Mouse (Mus musculus): Measurements from ENCODE around the gene Gatad2a. TPM values are rescaled to one million over a fixed set of nuclear protein-coding genes. Genes with fewer than 3 reads are reported as not detected.

Gene Gatad2a
- polyA plus RNA-seq, 1 experiment from 2014 or later, result 36.3 TPM

DNA sequence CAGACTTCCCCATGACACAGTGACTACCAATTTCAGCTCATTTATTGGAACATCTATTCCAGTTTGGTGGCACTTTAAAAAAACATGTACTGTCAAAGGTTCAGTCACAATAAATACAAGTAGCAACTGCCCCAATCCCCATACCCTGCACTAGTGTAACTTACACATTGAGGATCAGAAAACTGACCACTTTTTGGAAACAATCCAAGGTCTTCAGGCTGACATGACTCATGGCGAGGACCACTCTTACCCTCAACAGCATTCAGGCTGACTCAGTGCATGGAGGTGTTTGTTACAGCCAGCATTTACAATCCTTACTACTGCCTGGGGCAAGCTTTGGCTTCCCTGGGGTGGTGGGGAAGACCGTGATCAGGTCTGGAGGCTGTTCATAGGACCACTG is 89.1 kb downstream of the Gatad2a start:
- Histone ChIP-seq H3K9me3 (no peaks in the 10 kb centered on the region), H3K9ac (no peak overlapping the region), H3K4me1 (peaks cover 22% of the 10 kb centered on the region), H3K27ac (no peak overlapping the region), H3K36me3 (peaks cover 53% of the 10 kb centered on the region), H3K4me2 (no peak overlapping the region), H3K27me3 (no peaks in the 10 kb centered on the region), H3K4me3 (no peak overlapping the region)
- no peak for ATAC-seq (ENCODE audit: insufficient number of reproducible peaks, low FRiP score, low TSS enrichment, low read depth)
- WGBS, result 85% methylated on average over 2 of the region's 2 CpGs

DNA sequence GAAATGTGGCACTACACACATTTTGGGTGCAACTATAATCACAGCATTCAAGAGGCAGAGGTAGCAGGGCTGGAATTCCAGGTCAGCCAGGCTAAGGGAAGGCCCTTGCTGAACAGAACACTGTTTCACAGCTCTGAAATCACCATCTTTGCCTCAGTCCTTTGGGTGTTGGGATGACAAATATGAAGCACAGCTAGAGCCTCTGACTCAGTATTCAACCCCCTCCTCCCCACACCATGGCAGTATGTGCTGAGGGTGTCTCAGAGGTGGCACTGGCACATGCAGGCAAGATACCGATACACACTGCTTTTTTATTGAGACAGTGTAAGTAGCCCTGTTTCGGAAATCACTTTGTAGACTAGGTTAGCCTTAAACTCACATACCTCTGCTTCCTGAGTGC is 89.9 kb downstream of the Gatad2a start:
- Histone ChIP-seq H3K27ac (no peak overlapping the region), H3K9me3 (no peaks in the 10 kb centered on the region), H3K4me2 (no peak overlapping the region), H3K36me3 (peaks cover 45% of the 10 kb centered on the region), H3K4me1 (peaks cover 26% of the 10 kb centered on the region), H3K27me3 (no peaks in the 10 kb centered on the region), H3K4me3 (no peak overlapping the region), H3K9ac (no peak overlapping the region)
- ATAC-seq (ENCODE audit: insufficient number of reproducible peaks, low FRiP score, low TSS enrichment, low read depth), result no peak
- WGBS, result 68% methylated on average over 2 of the region's 2 CpGs

DNA sequence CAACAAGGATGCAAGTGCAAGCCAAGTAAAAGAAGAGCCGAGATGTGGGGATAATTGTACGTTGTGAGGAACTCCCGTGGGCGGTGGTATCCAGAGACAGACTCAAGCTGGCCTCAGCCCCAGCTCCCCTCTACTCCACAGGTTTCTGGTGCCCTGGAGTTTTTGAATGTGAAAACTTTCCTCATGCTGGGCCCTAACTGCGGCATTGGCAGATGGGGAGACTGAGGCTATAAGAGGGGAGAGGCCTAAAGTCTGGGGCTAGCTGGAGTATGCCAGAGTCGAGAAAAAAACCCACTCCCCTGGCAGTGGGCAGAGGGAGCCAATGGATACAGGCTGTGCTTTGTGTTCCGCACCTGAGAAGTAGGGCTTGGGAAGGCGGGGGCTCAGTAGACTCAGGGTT is 92.1 kb downstream of the Gatad2a start:
- H3K4me1 ChIP-seq, result peaks cover 42% of the 10 kb centered on the region
- no peaks in the 10 kb centered on the region for H3K9me3 ChIP-seq
- peak overlapping the region; percentile 96; the same call in 1 of the 2 replicates for H3K4me2 ChIP-seq
- WGBS, result 76% methylated on average over 8 of the region's 8 CpGs
- peak overlapping the region; percentile 94; the same call in 1 of the 2 replicates for H3K27ac ChIP-seq
- peaks cover 24% of the 10 kb centered on the region for H3K36me3 ChIP-seq
- no peaks in the 10 kb centered on the region for H3K27me3 ChIP-seq
- H3K9ac ChIP-seq, result no peak overlapping the region
- no peak overlapping the region for H3K4me3 ChIP-seq
- ATAC-seq (ENCODE audit: insufficient number of reproducible peaks, low FRiP score, low TSS enrichment, low read depth), result no peak

DNA sequence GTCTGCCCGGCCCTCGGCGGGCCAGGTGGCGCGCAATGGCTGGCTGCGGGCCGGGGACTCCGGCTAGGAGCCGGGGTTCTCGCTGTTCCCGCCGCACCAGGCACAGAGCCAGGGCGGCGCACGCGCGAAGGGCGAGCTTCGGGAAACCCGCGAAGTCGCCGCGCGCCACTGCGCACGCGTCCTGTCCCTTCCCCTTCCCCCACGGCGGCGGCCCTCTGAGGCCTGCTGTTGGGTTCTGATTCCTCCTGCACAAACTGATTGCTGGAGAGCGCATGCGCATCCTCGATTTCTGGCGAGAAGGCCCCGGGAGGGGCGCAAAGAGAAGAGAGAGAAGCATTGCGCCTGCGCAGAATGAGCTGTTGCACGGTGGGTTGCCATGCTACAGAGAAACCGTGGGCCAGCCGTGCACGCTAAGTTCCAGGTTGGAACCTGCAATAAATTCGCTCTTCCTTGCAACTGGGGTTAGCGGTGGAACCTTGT is 93.1 kb downstream of the Gatad2a start:
- H3K36me3 ChIP-seq, result peaks cover 16% of the 10 kb centered on the region
- peak overlapping the region; percentile 96 for H3K4me2 ChIP-seq
- H3K4me1 ChIP-seq, result peaks cover 43% of the 10 kb centered on the region
- H3K4me3 ChIP-seq, result peak overlapping the region; percentile 64
- H3K9ac ChIP-seq, result peak overlapping the region; percentile 59
- WGBS, result under 1% methylated on average over 45 of the region's 45 CpGs
- H3K27me3 ChIP-seq, result no peaks in the 10 kb centered on the region
- no peaks in the 10 kb centered on the region for H3K9me3 ChIP-seq
- H3K27ac ChIP-seq, result peak overlapping the region; percentile 94
- peak; percentile 85 for ATAC-seq (ENCODE audit: insufficient number of reproducible peaks, low FRiP score, low TSS enrichment, low read depth)

DNA sequence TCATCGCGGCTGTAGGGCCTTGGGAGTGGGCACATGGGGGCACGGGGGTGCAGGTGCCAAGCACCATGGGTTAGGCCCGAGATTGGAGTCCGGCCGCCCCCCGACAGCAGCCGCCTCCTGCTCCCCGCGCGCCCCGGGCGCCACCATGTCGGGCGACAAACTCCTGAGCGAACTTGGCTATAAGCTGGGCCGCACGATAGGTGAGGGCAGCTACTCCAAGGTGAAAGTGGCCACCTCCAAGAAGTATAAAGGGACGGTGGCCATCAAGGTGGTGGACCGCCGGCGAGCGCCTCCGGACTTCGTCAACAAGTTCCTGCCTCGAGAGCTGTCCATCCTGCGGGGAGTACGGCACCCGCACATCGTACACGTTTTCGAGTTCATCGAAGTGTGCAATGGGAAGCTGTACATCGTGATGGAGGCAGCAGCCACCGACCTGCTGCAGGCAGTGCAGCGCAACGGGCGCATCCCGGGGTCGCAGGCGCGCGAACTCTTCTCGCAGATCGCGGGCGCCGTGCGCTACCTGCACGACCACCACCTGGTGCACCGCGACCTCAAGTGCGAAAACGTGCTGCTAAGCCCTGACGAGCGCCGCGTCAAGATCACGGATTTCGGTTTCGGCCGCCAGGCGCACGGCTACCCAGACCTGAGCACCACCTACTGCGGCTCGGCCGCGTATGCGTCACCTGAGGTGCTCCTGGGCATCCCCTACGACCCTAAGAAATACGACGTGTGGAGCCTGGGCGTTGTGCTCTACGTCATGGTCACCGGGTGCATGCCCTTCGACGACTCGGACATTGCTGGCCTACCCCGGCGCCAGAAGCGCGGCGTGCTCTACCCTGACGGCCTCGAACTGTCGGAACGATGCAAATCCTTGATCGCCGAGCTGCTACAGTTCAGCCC is 93.8 kb downstream of the Gatad2a start, which contains the start of the genes Tssk6, Ndufa13 and Yjefn3:
Gene Tssk6 (plus strand): TSS at position 22 of the 900 bp plus-strand sequence.
Gene Ndufa13 (minus strand): TSS at position 396 of the 900 bp plus-strand sequence.
Gene Yjefn3 (minus strand): TSS at position 550 of the 900 bp plus-strand sequence.
- Histone ChIP-seq H3K4me1 (peaks cover 45% of the 10 kb centered on the region), H3K27ac (peak within 1 kb of the TSS; percentile 94), H3K36me3 (peaks cover 13% of the 10 kb centered on the region; the same call in 1 of the 2 replicates), H3K9me3 (no peaks in the 10 kb centered on the region), H3K27me3 (no peaks in the 10 kb centered on the region), H3K9ac (peak within 1 kb of the TSS; percentile 66), H3K4me2 (peak within 1 kb of the TSS; percentile 96), H3K4me3 (peak within 1 kb of the TSS; percentile 64)
- ATAC-seq (ENCODE audit: insufficient number of reproducible peaks, low FRiP score, low TSS enrichment, low read depth), result no peak; the same call in 1 of the 2 replicates
- 5% methylated on average over 89 of the region's 89 CpGs for WGBS

DNA sequence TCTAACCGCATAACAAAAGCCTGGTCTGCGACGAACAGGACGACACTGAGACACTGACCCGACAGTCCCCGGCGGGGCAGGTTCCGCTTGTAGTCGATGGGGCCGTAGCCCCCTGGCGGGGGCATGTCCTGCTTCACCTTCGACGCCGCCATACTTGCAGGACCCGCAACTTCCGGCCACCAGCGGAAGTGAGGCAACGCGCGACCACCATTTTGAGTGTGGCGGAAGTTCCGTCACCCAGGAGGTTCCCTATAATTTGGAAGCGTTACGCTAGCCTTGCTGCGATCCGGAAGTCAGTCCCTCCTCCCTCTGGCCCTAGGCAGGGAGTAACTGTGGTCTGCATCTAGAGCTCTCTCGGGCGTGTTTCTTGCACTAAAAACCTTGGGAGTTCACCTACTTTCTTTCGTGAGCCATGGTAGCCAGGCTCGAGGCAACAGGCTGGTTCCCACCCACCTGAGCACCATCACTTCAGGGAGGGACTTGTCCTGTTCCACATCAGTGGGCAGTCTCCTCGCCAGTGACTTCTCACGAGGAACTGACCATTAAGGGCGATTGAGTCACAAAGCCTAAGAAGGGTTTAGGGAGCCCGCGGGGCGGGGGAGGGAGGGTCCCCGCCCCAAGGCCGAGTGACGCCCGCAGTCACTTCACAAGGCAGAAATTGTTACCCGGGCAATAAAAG is 94.6 kb downstream of the Gatad2a start:
- ATAC-seq (ENCODE audit: insufficient number of reproducible peaks, low FRiP score, low TSS enrichment, low read depth), result peak; percentile 71
- Histone ChIP-seq H3K9me3 (no peaks in the 10 kb centered on the region), H3K4me3 (peak overlapping the region; percentile 64), H3K4me2 (peak overlapping the region; percentile 96), H3K9ac (peak overlapping the region; percentile 66), H3K36me3 (peaks cover 11% of the 10 kb centered on the region; the same call in 1 of the 2 replicates), H3K27me3 (no peaks in the 10 kb centered on the region), H3K4me1 (peaks cover 45% of the 10 kb centered on the region), H3K27ac (peak overlapping the region; percentile 94)
- 2% methylated on average over 41 of the region's 41 CpGs for WGBS

DNA sequence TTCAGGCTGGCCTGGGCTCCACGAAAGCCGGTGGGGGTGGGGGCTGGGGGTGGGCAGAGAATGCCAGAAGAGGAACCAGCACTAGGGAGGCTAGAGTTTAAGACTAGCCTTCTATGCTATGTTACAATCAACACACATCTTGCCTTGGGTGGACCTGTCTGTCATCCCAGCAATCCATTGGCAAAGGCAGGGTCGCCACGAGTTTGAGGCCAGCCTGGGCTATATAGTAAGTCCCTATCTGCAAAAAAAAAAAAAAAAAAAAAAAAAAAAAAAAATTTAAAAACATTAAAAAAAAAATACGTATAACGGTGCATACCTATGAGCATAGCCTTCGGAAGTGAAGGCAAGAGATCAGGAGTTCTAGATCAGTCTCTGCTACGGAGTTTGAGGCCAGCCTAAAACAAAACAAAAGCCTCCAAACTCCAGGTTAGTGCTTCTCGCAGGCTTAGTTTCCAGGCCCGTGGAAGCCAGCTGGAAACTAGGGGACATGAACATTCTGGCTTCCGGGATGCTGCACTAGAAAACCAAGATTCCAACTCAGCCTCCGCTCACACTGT is 95.2 kb downstream of the Gatad2a start:
- no peaks in the 10 kb centered on the region for H3K9me3 ChIP-seq
- peak overlapping the region; percentile 66 for H3K9ac ChIP-seq
- H3K36me3 ChIP-seq, result peaks cover 10% of the 10 kb centered on the region; the same call in 1 of the 2 replicates
- peak overlapping the region; percentile 88 for H3K27ac ChIP-seq
- H3K4me1 ChIP-seq, result peaks cover 45% of the 10 kb centered on the region
- H3K4me3 ChIP-seq, result peak overlapping the region; percentile 64
- no peaks in the 10 kb centered on the region for H3K27me3 ChIP-seq
- peak; percentile 1; the same call in 1 of the 2 replicates for ATAC-seq (ENCODE audit: insufficient number of reproducible peaks, low FRiP score, low TSS enrichment, low read depth)
- 19% methylated on average over 12 of the region's 12 CpGs for WGBS
- H3K4me2 ChIP-seq, result peak overlapping the region; percentile 49

DNA sequence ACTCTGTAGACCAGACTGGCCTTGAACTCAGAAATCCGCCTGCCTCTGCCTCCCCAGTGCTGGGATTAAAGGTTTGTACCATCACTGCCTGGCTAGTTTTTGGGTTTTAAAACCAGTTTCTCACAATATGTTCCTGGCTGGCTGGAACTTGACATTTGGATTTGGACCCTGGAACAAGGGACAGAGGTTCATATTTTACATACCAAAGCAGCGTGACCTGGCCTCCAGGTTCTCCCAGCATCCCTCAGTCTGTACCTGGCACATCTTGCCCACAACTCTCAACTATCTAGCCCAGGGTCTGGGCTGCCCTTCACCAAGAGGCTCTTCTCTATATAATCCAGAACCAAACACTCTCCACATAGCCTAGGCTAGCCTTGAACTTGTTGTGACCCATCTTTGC is 96.3 kb downstream of the Gatad2a start:
- H3K9ac ChIP-seq, result no peak overlapping the region
- H3K27ac ChIP-seq, result no peak overlapping the region
- H3K4me3 ChIP-seq, result no peak overlapping the region; the same call in 1 of the 2 replicates
- H3K4me1 ChIP-seq, result peaks cover 45% of the 10 kb centered on the region
- no peak overlapping the region for H3K4me2 ChIP-seq
- ATAC-seq (ENCODE audit: insufficient number of reproducible peaks, low FRiP score, low TSS enrichment, low read depth), result no peak
- 94% methylated on average over 2 of the region's 2 CpGs for WGBS
- H3K36me3 ChIP-seq, result peaks cover 12% of the 10 kb centered on the region; the same call in 1 of the 2 replicates
- no peaks in the 10 kb centered on the region for H3K27me3 ChIP-seq
- no peaks in the 10 kb centered on the region for H3K9me3 ChIP-seq

DNA sequence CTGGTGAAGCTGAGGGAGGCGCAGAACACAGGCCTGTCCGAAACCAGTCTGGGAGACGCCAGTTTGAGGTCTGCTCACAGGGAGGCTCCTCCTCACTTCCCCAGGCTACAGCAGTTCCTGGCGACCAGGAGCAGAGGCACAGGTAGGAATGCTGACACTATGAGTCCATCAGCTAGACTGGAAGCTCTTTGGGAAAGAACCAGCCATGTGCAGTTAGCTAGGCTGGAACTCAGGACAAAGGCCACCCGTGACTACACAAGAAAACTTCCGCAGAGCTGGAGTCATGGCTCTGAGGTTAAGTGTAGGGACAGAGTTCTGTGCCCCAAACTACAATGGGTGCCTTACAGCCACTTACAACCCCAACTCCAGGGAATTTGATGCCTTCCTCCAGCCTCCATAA is 98.3 kb downstream of the Gatad2a start:
- no peak overlapping the region for H3K27ac ChIP-seq
- peaks cover 31% of the 10 kb centered on the region for H3K4me1 ChIP-seq
- H3K27me3 ChIP-seq, result no peaks in the 10 kb centered on the region
- WGBS, result 73% methylated on average over 6 of the region's 6 CpGs
- H3K9ac ChIP-seq, result no peak overlapping the region
- H3K4me2 ChIP-seq, result no peak overlapping the region
- H3K36me3 ChIP-seq, result peaks cover 29% of the 10 kb centered on the region
- ATAC-seq (ENCODE audit: insufficient number of reproducible peaks, low FRiP score, low TSS enrichment, low read depth), result no peak
- H3K9me3 ChIP-seq, result no peaks in the 10 kb centered on the region
- H3K4me3 ChIP-seq, result no peak overlapping the region

DNA sequence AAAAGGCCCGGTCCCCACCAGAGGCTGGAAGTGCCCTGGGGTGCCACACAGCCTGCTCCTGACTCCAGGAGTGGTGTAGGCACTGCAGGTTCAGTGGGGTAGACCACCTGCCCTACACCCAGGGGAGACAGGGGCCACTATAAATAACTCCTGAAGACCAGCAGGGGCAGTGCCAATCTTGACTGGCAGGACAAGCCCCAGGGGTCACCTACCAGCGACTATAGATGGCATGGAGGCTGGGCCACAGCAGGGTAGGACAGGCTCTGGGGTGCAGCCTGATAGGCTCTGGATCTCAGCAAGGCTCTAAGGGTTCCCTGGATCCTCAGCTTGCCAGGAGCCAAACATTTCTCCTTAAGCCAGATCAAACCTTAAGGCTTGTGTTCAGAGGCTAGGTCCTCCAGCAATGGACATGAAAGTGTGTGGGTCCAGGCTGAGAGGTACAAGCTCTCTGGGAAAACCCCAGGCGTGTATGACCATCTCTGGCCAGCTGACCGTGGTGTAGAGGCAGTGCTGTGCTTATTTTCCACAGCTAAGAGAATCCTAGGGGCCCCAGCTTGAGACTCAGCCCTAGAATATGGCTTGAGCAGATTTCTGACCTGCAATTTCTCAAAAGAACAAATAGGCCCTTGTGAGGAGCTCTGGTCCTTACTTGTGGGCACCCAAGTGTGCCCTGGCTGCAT is 100.3 kb downstream of the Gatad2a start:
- Histone ChIP-seq H3K4me1 (peaks cover 21% of the 10 kb centered on the region), H3K36me3 (peaks cover 36% of the 10 kb centered on the region), H3K9ac (no peak overlapping the region), H3K4me2 (no peak overlapping the region), H3K4me3 (no peak overlapping the region), H3K27ac (no peak overlapping the region), H3K9me3 (no peaks in the 10 kb centered on the region), H3K27me3 (peaks cover 9% of the 10 kb centered on the region)
- WGBS, result 73% methylated on average over 4 of the region's 4 CpGs
- no peak for ATAC-seq (ENCODE audit: insufficient number of reproducible peaks, low FRiP score, low TSS enrichment, low read depth)

DNA sequence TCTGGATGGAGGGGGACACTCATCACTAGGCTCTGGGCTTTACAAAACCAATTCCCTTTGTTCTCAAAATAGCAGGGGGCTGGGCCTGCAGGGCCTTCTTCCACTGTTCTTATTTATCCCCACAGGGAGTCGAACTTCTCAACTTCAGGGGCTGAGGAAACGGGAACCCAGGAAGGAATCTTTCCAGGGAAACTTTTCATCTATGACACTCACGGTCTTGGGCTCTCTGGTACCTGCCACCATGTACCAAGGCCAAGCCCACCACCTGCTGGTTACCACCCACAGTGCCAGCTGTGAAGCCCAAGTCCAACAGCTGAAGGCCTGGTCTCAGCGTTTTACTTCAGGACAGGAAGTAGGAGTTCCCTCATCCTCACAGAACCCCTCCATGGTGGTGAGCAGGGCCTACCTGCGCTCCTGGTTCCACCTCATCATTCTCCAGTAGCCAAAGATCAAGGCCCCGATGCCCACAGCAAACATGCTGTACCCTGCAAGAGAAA is 101.3 kb downstream of the Gatad2a start:
- ATAC-seq (ENCODE audit: insufficient number of reproducible peaks, low FRiP score, low TSS enrichment, low read depth), result no peak

More for the DNA sequence above, 101.3 kb downstream of the Gatad2a start:
- H3K9ac ChIP-seq, result no peak overlapping the region
- 61% methylated on average over 6 of the region's 6 CpGs for WGBS
- no peak overlapping the region for H3K4me3 ChIP-seq
- H3K27me3 ChIP-seq, result peaks cover 19% of the 10 kb centered on the region
- H3K4me1 ChIP-seq, result peaks cover 14% of the 10 kb centered on the region
- H3K4me2 ChIP-seq, result no peak overlapping the region
- peaks cover 36% of the 10 kb centered on the region for H3K36me3 ChIP-seq
- H3K9me3 ChIP-seq, result no peaks in the 10 kb centered on the region
- no peak overlapping the region for H3K27ac ChIP-seq

Data from limb, embryonic 15.5 days (tissue).